Mouse (Mus musculus) left cerebral cortex, postnatal 4 days (tissue): ENCODE results near the gene Fam213a. TPM values are rescaled to one million over a fixed set of nuclear protein-coding genes. Genes with fewer than 3 reads are reported as not detected.
"Not testable (repeated sequence)": the region's sequence is repeated elsewhere in the genome, so short reads cannot be mapped to it uniquely, and the experiment has no call there.

ENCODE experiments used
- DNase-seq: peaks from one replicate; pipeline ENCODE4 v3.0.0-alpha.2; 2022
- intact Hi-C: fragments of 180-260 bp; cut with DNase I; formaldehyde crosslinking; loops from one replicate; pipeline ENCODE4 v1.15.1; 2025
- total RNA-seq, 2 experiments: library from RNA; stranded (reverse); gene quantifications; 2 replicates each; pipeline ENCODE4 v1.2.3; 2021

Gene Fam213a
- total RNA-seq, result 100 to 1,000 TPM in 1 of 2 experiments, 10 to 100 TPM in 1; 88.0 to 105 TPM

- intact Hi-C loops, result no loop called here
- peak; percentile 91 for DNase-seq
Measured at GRCm38 (mm10) chr14:41013630-41014613, at the start of gene Fam213a. Gene Fam213a, minus strand, starts transcription at chr14:41013788.

- DNase-seq, intact Hi-C loops: not testable (repeated sequence)
Measured at GRCm38 (mm10) chr14:41053190-41053589, 39.6 kb upstream of the Fam213a start.

GRCm38 (mm10) chr14:41052481-41052880 lies 38.9 kb upstream of the Fam213a start:
- intact Hi-C loops, result no loop called here
- DNase-seq, result no peak

- intact Hi-C loops, result no loop called here
- no peak for DNase-seq
Measured at GRCm38 (mm10) chr14:41050471-41050870, 36.9 kb upstream of the Fam213a start.

GRCm38 (mm10) chr14:41047402-41047801 lies 33.8 kb upstream of the Fam213a start:
- intact Hi-C loops, result no loop called here
- DNase-seq, result no peak

GRCm38 (mm10) chr14:41035146-41035798 lies 21.7 kb upstream of the Fam213a start:
- peak; percentile 55 for DNase-seq
- intact Hi-C loops, result no loop called here

GRCm38 (mm10) chr14:41033135-41034110 lies 19.8 kb upstream of the Fam213a start:
- intact Hi-C loops, result loop anchor here (5.0 kb wide), 2 partner anchors 56 to 116 kb away; no protein-coding TSS in a partner anchor

GRCm38 (mm10) chr14:41030989-41031513 lies 17.5 kb upstream of the Fam213a start:
- no peak for DNase-seq
- intact Hi-C loops, result loop anchor here (5.0 kb wide), 2 partner anchors 54 to 114 kb away; no protein-coding TSS in a partner anchor

More at GRCm38 (mm10) chr14:41033135-41034110, 19.8 kb upstream of the Fam213a start:
- DNase-seq, result peak; percentile 89

GRCm38 (mm10) chr14:41029303-41029702 lies 15.7 kb upstream of the Fam213a start:
- intact Hi-C loops, result no loop called here
- no peak for DNase-seq

GRCm38 (mm10) chr14:41025594-41026284 lies 12.2 kb upstream of the Fam213a start:
- intact Hi-C loops, result no loop called here

GRCm38 (mm10) chr14:41025087-41025486 lies 11.5 kb upstream of the Fam213a start:
- DNase-seq, result no peak
- intact Hi-C loops, result no loop called here

More at GRCm38 (mm10) chr14:41025594-41026284, 12.2 kb upstream of the Fam213a start:
- no peak for DNase-seq

- no peak for DNase-seq
- intact Hi-C loops, result no loop called here
Measured at GRCm38 (mm10) chr14:41021246-41021645, 7.7 kb upstream of the Fam213a start.

GRCm38 (mm10) chr14:41017460-41017859 lies 3.9 kb upstream of the Fam213a start:
- no peak for DNase-seq
- intact Hi-C loops, result no loop called here

GRCm38 (mm10) chr14:41014701-41015240 lies 1.2 kb upstream of the Fam213a start:
- DNase-seq, result no peak
- intact Hi-C loops, result no loop called here

GRCm38 (mm10) chr14:41013143-41013542 lies 445 bp downstream of the Fam213a start:
- DNase-seq, result peak; percentile 3
- intact Hi-C loops, result no loop called here

- no peak for DNase-seq
- intact Hi-C loops, result no loop called here
Measured at GRCm38 (mm10) chr14:41011916-41012315, 1.7 kb downstream of the Fam213a start.

- peak; percentile 36 for DNase-seq
- intact Hi-C loops, result no loop called here
Measured at GRCm38 (mm10) chr14:41008138-41008537, 5.5 kb downstream of the Fam213a start.

GRCm38 (mm10) chr14:41007641-41008040 lies 5.9 kb downstream of the Fam213a start:
- intact Hi-C loops, result no loop called here

GRCm38 (mm10) chr14:41006899-41007298 lies 6.7 kb downstream of the Fam213a start:
- DNase-seq, result no peak
- intact Hi-C loops, result no loop called here

More at GRCm38 (mm10) chr14:41007641-41008040, 5.9 kb downstream of the Fam213a start:
- no peak for DNase-seq
